Mouse (Mus musculus) regulatory T cell (primary cell): Measurements from ENCODE around the gene Mat2b.

Experiments used
- in situ Hi-C: fragments of 300-600 bp; cut with MboI, MseI; formaldehyde crosslinking; loops from one replicate; pipeline ENCODE4 v1.15.1; 2025; ENCODE audit warnings: high pct_unique_total_duplicates

Mat2b gene

DNA sequence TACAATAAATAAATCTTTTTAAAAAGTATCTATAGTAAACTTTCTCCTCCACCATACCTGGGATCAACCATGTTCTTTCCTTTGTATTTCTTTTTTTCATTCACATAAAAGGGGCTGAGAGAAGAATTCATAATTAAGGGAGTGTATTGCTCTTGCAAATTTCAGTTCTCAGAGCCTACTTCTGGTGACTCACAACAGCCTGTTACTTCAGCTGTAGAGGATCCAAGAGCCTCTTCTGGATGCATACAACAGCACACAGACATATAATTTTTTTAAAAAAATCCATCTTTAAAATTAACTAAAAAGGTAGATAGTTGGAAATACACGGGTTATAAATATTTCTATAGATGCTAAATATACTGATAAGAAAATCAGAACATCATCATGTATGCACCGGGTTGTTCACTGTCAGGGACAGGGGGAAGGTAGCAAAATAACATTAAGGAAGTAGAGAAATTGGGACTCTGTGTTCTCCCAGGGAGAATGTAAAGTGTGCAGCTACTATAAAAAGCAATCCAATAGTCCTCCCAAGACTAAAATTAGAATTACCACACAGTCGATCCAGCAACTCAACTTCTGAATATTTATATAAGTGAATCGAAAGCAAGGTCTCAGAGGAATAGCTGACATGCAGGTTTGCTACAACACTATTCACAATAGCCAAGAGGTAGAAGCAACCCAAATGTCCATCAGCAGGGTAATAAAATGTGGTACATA is 19.8 kb downstream of the Mat2b start:
- in situ Hi-C loops: no loop called here

DNA sequence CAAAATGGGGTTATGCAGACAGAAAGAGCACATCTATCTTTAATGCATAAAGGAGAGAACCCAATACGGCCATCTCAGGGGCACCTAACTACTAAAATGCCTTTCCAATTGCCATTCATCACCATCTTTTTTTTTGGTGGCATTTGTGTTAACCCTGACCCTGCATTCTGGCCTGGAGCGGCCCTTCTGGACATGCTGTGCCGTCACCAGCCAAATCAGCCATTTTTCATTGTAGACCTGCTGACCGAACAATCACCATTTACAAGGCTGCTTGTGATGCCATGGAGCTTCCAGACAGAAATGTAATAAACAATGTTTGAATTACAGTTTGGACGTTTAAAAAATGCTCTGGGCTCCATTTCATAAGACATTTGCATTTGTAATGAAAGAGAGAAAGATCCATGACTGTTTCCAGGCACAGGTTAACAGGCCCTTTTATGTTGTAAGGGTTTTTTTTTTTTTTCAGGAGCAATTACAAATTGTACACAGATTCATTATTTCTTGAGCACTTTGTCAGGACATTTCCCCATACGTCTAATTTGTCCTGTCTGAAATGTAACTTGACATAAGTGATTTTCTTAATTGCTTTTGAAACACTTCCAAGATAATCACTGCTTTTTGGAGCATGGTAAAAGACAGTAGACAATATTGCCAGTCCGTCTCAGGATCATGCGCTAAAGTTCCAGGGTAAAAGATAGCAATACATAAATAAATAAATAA is 45.1 kb downstream of the Mat2b start:
- in situ Hi-C loops: no loop called here

DNA sequence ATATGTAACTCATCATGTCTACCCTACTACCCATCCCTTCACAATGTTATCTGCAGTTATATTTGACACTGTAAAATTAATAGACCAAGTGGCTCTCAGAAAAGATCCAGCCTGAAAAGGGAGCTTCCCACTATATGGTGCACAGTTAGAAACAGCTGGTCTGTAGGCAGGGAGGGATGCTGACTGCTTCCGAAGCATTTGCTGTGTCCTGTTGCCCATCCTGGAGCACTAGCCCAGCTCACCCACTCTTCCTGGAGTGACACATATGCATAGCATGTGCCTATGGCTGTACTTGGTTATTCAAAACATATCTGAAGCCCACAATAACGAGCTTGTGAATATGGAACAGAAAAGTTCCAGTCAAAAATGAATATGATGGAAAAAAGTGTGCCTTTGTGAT is 47.8 kb downstream of the Mat2b start:
- in situ Hi-C loops: no loop called here
